Mouse (Mus musculus): ENCODE measurements around the gene Il18rap. TPM values are rescaled to one million over a fixed set of nuclear protein-coding genes. Genes with fewer than 3 reads are reported as not detected.

The Il18rap gene
- polyA plus RNA-seq (2014; fragmentation: Illumina TruSeq; extraction: RNeasy Lipid Tissue Mini Kit (QIAGEN cat#74804)) = 0.60 TPM

GRCm38 (mm10) chr1:40514851-40515585 is at the start of gene Il18rap:
Il18rap (plus strand) TSS chr1:40515362.

DNA sequence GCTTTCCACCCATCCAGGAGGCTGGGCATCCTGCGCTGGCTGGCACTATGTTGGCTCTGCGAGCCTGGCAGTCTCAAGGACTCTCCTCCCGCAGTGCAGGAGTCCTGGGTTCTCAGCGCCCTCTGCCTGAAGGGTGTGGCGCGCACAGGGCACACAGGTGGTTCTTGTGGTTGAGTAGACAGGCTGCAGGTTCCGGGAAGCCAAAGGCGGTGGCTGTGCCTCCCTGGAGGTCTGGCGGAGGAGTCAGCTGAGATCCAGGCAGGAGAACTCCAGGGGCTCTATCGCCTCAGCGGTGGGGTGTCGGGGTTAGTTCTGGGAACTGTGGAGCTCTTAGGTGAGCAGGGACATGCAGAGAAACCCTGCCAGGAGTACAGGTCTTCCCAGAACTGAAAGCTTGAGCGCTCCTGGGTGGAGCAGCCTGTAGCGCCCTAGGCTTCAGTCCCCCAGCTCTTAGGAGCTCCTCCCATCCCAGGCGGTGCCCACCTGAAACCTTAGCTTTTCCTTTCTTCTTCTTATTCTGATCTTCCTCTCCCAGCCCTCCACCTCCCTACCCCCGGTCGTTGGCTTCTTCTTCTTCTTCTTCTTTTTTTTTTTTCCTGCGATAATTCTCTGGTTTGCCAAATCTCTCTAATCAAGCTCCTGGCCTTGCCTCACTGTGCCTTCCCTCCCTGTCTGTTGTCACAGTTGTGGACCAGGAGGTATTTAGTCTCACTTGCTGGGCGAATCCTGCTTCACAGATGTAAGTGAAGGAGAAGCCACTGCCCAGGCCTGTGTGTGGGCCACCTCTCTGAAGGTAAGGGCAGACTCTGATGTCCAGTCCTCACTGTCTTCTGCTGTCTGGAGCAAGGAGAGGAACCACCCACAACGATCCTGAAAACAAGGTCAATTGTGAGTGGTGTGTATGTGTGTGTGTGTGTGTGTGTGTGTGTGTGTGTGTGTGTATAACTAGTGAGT is 49.4 kb upstream of the Il18rap start, which contains the start of gene Il18r1:
Gene Il18r1 (plus strand): TSS at position 76 of the 954 bp plus-strand sequence.

DNA sequence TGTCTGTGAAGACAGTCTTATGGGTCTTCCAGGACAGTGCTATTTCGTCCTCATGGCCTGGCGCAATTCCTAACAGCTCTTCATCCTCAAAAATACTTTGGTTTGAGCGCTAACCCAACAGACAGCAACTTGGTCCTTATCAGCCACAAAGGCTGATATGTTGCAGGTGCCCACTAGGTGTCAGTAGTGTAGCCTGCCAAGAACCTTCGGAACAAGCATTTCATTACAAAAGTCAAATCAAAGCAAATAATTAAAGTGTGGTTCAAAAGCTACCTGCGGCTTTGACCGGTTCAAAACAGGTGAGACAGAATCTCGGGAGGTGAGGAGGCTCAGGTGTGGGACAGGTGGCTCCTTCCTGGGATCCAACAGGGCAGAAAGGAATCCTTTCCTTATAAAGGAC is 64.6 kb downstream of the Il18rap start, which contains the start of gene Slc9a4:
Gene Slc9a4 (plus strand): TSS at position 298 of the 400 bp plus-strand sequence.

Other genes starting within 250 kb of the Il18rap start
- gene Il1rl2, start 190.8 kb upstream of the Il18rap start, polyA plus RNA-seq (2014; fragmentation: Illumina TruSeq; extraction: RNeasy Lipid Tissue Mini Kit (QIAGEN cat#74804)) = 16.6 TPM
- 5.7 TPM for gene Il1rl1, start 85.8 kb upstream of the Il18rap start, polyA plus RNA-seq (2014; fragmentation: Illumina TruSeq; extraction: RNeasy Lipid Tissue Mini Kit (QIAGEN cat#74804))
- 4.5 TPM for gene Il18r1, start 49.8 kb upstream of the Il18rap start, polyA plus RNA-seq (2014; fragmentation: Illumina TruSeq; extraction: RNeasy Lipid Tissue Mini Kit (QIAGEN cat#74804))
- gene Slc9a4, start 64.7 kb downstream of the Il18rap start, polyA plus RNA-seq (2014; fragmentation: Illumina TruSeq; extraction: RNeasy Lipid Tissue Mini Kit (QIAGEN cat#74804)) = 0.46 TPM
- 0.43 TPM for gene Slc9a2, start 165.2 kb downstream of the Il18rap start, polyA plus RNA-seq (2014; fragmentation: Illumina TruSeq; extraction: RNeasy Lipid Tissue Mini Kit (QIAGEN cat#74804))

Measured in ovary, adult 10 weeks (tissue).